Mouse (Mus musculus) heart, adult 11 months (tissue): ENCODE measurements around the gene Rfx8.

Experiments used
- DNase-seq: peaks from one replicate; pipeline ENCODE4 v3.0.0; 2022

The Rfx8 gene

GRCm38 (mm10) chr1:39720632-39721350 lies at the start of gene Rfx8:
TSS of gene Rfx8 (minus strand) at chr1:39720997.
- DNase-seq: peak; percentile 90

GRCm38 (mm10) chr1:39770436-39770835 lies 49.6 kb upstream of the Rfx8 start:
- peak; percentile 87 for DNase-seq

- DNase-seq: no peak
Observed at GRCm38 (mm10) chr1:39768017-39768416, 47.2 kb upstream of the Rfx8 start.

GRCm38 (mm10) chr1:39765854-39766493 lies 45.2 kb upstream of the Rfx8 start:
- peak; percentile 94 for DNase-seq

- peak; percentile 99 for DNase-seq
Observed at GRCm38 (mm10) chr1:39762025-39762370, 41.2 kb upstream of the Rfx8 start.

GRCm38 (mm10) chr1:39761211-39762024 lies 40.6 kb upstream of the Rfx8 start:
- peak; percentile 98 for DNase-seq

GRCm38 (mm10) chr1:39760181-39760715 lies 39.5 kb upstream of the Rfx8 start:
- peak; percentile 91 for DNase-seq

GRCm38 (mm10) chr1:39759231-39760175 lies 38.7 kb upstream of the Rfx8 start:
- DNase-seq: peak; percentile 95

GRCm38 (mm10) chr1:39758244-39758643 lies 37.4 kb upstream of the Rfx8 start:
- DNase-seq: peak; percentile 98

- DNase-seq: peak; percentile 94
Observed at GRCm38 (mm10) chr1:39756952-39757351, 36.2 kb upstream of the Rfx8 start.

GRCm38 (mm10) chr1:39754224-39754957 lies 33.6 kb upstream of the Rfx8 start:
- peak; percentile 98 for DNase-seq

- DNase-seq: no peak
Observed at GRCm38 (mm10) chr1:39751537-39751936, 30.7 kb upstream of the Rfx8 start.

- peak; percentile 91 for DNase-seq
Observed at GRCm38 (mm10) chr1:39749664-39750063, 28.9 kb upstream of the Rfx8 start.

- peak; percentile 7 for DNase-seq
Observed at GRCm38 (mm10) chr1:39749214-39749613, 28.4 kb upstream of the Rfx8 start.

GRCm38 (mm10) chr1:39748666-39749065 lies 27.9 kb upstream of the Rfx8 start:
- peak; percentile 82 for DNase-seq

- peak; percentile 89 for DNase-seq
Observed at GRCm38 (mm10) chr1:39746464-39746863, 25.7 kb upstream of the Rfx8 start.

- peak; percentile 87 for DNase-seq
Observed at GRCm38 (mm10) chr1:39740948-39741347, 20.2 kb upstream of the Rfx8 start.

- peak; percentile 78 for DNase-seq
Observed at GRCm38 (mm10) chr1:39740002-39740401, 19.2 kb upstream of the Rfx8 start.

- peak; percentile 99 for DNase-seq
Observed at GRCm38 (mm10) chr1:39735927-39736604, 15.3 kb upstream of the Rfx8 start.

- DNase-seq: peak; percentile 95
Observed at GRCm38 (mm10) chr1:39735493-39735892, 14.7 kb upstream of the Rfx8 start.

- DNase-seq: peak; percentile 81
Observed at GRCm38 (mm10) chr1:39734881-39735280, 14.1 kb upstream of the Rfx8 start.
